Mouse (Mus musculus) CH12.LX (cell line): ENCODE results near the gene Aim2. TPM values are rescaled to one million over a fixed set of nuclear protein-coding genes. Genes with fewer than 3 reads are reported as not detected.

Experiments used
- DNase-seq: peaks from one replicate; pipeline ENCODE4 v3.0.0-alpha.2; 2013; ENCODE audit errors: extremely low read depth
- H3K27ac ChIP-seq: 2 replicates; pipeline ENCODE4 v1.5.1; 2012; ENCODE audit warnings: low read depth, mild to moderate bottlenecking, control low read depth, moderate library complexity; ENCODE audit not compliant: insufficient read depth
- H3K27me3 ChIP-seq: replicated peaks from 2 replicates; pipeline ENCODE3; 2012; ENCODE audit warnings: inconsistent platforms
- H3K36me3 ChIP-seq, 2 experiments: replicated peaks in 1 of 2; 2 replicates each; pipeline versions ENCODE3 to v1.6.1; 2012; ENCODE audit warnings: inconsistent platforms in 1 of 2, low read length in 1 of 2, mild to moderate bottlenecking in 1 of 2, mixed read lengths in 1 of 2, moderate library complexity in 1 of 2; ENCODE audit not compliant: control insufficient read depth in 1 of 2, insufficient read depth in 1 of 2
- H3K4me1 ChIP-seq, 2 experiments: 2 replicates each; pipeline ENCODE4 v1.6.1; 2012; ENCODE audit warnings: inconsistent platforms in 1 of 2, moderate library complexity in 1 of 2; ENCODE audit not compliant: insufficient read depth in 2 of 2, control insufficient read depth in 1 of 2
- H3K4me2 ChIP-seq: 2 replicates; pipeline ENCODE4 v1.6.1; 2012; ENCODE audit warnings: low read depth, mild to moderate bottlenecking, control low read depth; ENCODE audit not compliant: poor library complexity, insufficient read depth, severe bottlenecking
- H3K4me3 ChIP-seq, 3 experiments: fragments of 150-350 bp in 1 of 3; sonication (generic) in 1 of 3; replicated peaks in 1 of 3; 2 replicates each; pipeline versions ENCODE3 to v1.5.1; 2011 to 2012; ENCODE audit warnings: low read depth in 2 of 3, low read length in 2 of 3, mild to moderate bottlenecking in 2 of 3, moderate library complexity in 2 of 3, control low read depth in 1 of 3, improper control_type of control experiment in 1 of 3, inconsistent platforms in 1 of 3, mixed read lengths in 1 of 3; ENCODE audit not compliant: poor library complexity in 1 of 3
- H3K79me2 ChIP-seq: replicated peaks from 2 replicates; pipeline ENCODE4 v1.6.1; 2012; ENCODE audit warnings: mild to moderate bottlenecking, moderate library complexity; ENCODE audit not compliant: control insufficient read depth, poor library complexity, insufficient read depth, severe bottlenecking; ENCODE audit errors: extremely low read depth
- H3K9ac ChIP-seq: 2 replicates; pipeline ENCODE4 v1.6.1; 2012; ENCODE audit warnings: low read depth, mild to moderate bottlenecking, control low read depth, moderate library complexity; ENCODE audit not compliant: insufficient read depth
- H3K9me3 ChIP-seq: replicated peaks from 2 replicates; pipeline ENCODE3; 2012; ENCODE audit warnings: low read length, inconsistent platforms, mixed read lengths
- BHLHE40 ChIP-seq: IDR thresholded peaks from 2 replicates; pipeline ENCODE4 v1.6.1; 2011; ENCODE audit warnings: mild to moderate bottlenecking, low read depth, low read length, improper control_type of control experiment
- CHD2 ChIP-seq: IDR thresholded peaks from 2 replicates; pipeline ENCODE4 v1.6.1; 2011; ENCODE audit warnings: low read length, improper control_type of control experiment
- CTCF ChIP-seq, 2 experiments: IDR thresholded peaks in 1 of 2; conservative IDR thresholded peaks in 1 of 2; 2 replicates each; pipeline ENCODE4 v1.5.1; 2011 to 2012; ENCODE audit warnings: low read depth in 2 of 2, low read length in 2 of 2, improper control_type of control experiment in 1 of 2, inconsistent platforms in 1 of 2, mild to moderate bottlenecking in 1 of 2, moderate library complexity in 1 of 2
- ELF1 ChIP-seq: IDR thresholded peaks from 2 replicates; pipeline ENCODE4 v1.6.1; 2014; ENCODE audit warnings: low read depth, mild to moderate bottlenecking, inconsistent platforms, low read length, improper control_type of control experiment
- EP300 ChIP-seq: IDR thresholded peaks from 2 replicates; pipeline ENCODE4 v1.6.1; 2011; ENCODE audit warnings: low read length, improper control_type of control experiment
- ETS1 ChIP-seq: conservative IDR thresholded peaks from 2 replicates; pipeline ENCODE4 v1.6.1; 2012; ENCODE audit warnings: low read depth, mild to moderate bottlenecking, inconsistent platforms, low read length, improper control_type of control experiment, moderate library complexity
- GABPA ChIP-seq: IDR thresholded peaks from 2 replicates; pipeline ENCODE4 v1.6.1; 2012; ENCODE audit warnings: low read depth, low read length, improper control_type of control experiment, inconsistent platforms; ENCODE audit not compliant: insufficient replicate concordance
- JUN ChIP-seq: IDR thresholded peaks from 2 replicates; pipeline ENCODE4 v1.6.1; 2011; ENCODE audit warnings: low read depth, mild to moderate bottlenecking, low read length, improper control_type of control experiment, moderate library complexity; ENCODE audit not compliant: insufficient read depth
- MAFK ChIP-seq: IDR thresholded peaks from 2 replicates; pipeline ENCODE4 v1.6.1; 2011; ENCODE audit warnings: low read length, improper control_type of control experiment; ENCODE audit not compliant: insufficient replicate concordance
- MAZ ChIP-seq: IDR thresholded peaks from 2 replicates; pipeline ENCODE4 v1.6.1; 2012; ENCODE audit warnings: low read depth, mild to moderate bottlenecking, inconsistent platforms, low read length, improper control_type of control experiment, moderate library complexity
- MXI1 ChIP-seq: IDR thresholded peaks from 2 replicates; pipeline ENCODE4 v1.6.1; 2011; ENCODE audit warnings: mild to moderate bottlenecking, low read depth, low read length, improper control_type of control experiment
- MYC ChIP-seq: IDR thresholded peaks from 2 replicates; pipeline ENCODE4 v1.6.1; 2011; ENCODE audit warnings: low read depth, mild to moderate bottlenecking, improper control_type of control experiment, low read length
- NELFE ChIP-seq: IDR thresholded peaks from 2 replicates; pipeline ENCODE4 v1.6.1; 2011; ENCODE audit warnings: low read depth, low read length, improper control_type of control experiment
- NRF1 ChIP-seq: IDR thresholded peaks from 2 replicates; pipeline ENCODE4 v1.6.1; 2014; ENCODE audit warnings: low read depth, mild to moderate bottlenecking, inconsistent platforms, low read length, improper control_type of control experiment, moderate library complexity
- PAX5 ChIP-seq: IDR thresholded peaks from 2 replicates; pipeline ENCODE4 v1.6.1; 2012; ENCODE audit warnings: low read length, inconsistent platforms, mixed read lengths
- POLR2A ChIP-seq: IDR thresholded peaks from 2 replicates; pipeline ENCODE4 v1.6.1; 2011; ENCODE audit warnings: low read depth, mild to moderate bottlenecking, improper control_type of control experiment, low read length
- RAD21 ChIP-seq: IDR thresholded peaks from 2 replicates; pipeline ENCODE4 v1.6.1; 2011; ENCODE audit warnings: low read depth, mild to moderate bottlenecking, low read length, improper control_type of control experiment, moderate library complexity
- RCOR1 ChIP-seq: conservative IDR thresholded peaks from 2 replicates; pipeline ENCODE4 v1.6.1; 2012; ENCODE audit warnings: low read depth, mild to moderate bottlenecking, inconsistent platforms, low read length, improper control_type of control experiment
- SMC3 ChIP-seq: IDR thresholded peaks from 2 replicates; pipeline ENCODE4 v1.6.1; 2011; ENCODE audit warnings: low read depth, low read length, improper control_type of control experiment
- TBP ChIP-seq: conservative IDR thresholded peaks from 2 replicates; pipeline ENCODE4 v1.6.1; 2011; ENCODE audit warnings: low read depth, low read length, improper control_type of control experiment
- UBTF ChIP-seq: IDR thresholded peaks from 2 replicates; pipeline ENCODE4 v1.6.1; 2012; ENCODE audit warnings: low read depth, mild to moderate bottlenecking, inconsistent platforms, low read length, improper control_type of control experiment, moderate library complexity
- USF1 ChIP-seq: IDR thresholded peaks from 2 replicates; pipeline ENCODE4 v1.6.1; 2014; ENCODE audit warnings: low read depth, mild to moderate bottlenecking, inconsistent platforms, low read length, improper control_type of control experiment
- USF2 ChIP-seq: conservative IDR thresholded peaks from 2 replicates; pipeline ENCODE4 v1.6.1; 2011; ENCODE audit warnings: low read depth, low read length, improper control_type of control experiment
- ZC3H11A ChIP-seq: IDR thresholded peaks from 2 replicates; pipeline ENCODE4 v1.6.1; 2012; ENCODE audit warnings: low read depth, mild to moderate bottlenecking, inconsistent platforms, low read length, improper control_type of control experiment
- ZKSCAN1 ChIP-seq: IDR thresholded peaks from 2 replicates; pipeline ENCODE4 v1.6.1; 2012; ENCODE audit warnings: low read depth, inconsistent platforms, low read length, improper control_type of control experiment, borderline replicate concordance
- dilution Hi-C: fragments of 300-500 bp; cut with MboI; formaldehyde crosslinking; loops from 2 replicates; pipeline ENCODE4 v1.14.3; 2020; ENCODE audit warnings: low sequenced_read_pairs; ENCODE audit not compliant: extremely low pct_unique_long_range_greater_than_20kb, extremely low pct_ligation_motif_present
- in situ Hi-C: fragments of 300-500 bp; cut with MboI; formaldehyde crosslinking; loops from 3 replicates; pipeline ENCODE4 v1.14.3; 2019; ENCODE audit warnings: low sequenced_read_pairs, low pct_ligation_motif_present, low pct_unique_long_range_greater_than_20kb, mixed read lengths
- polyA plus RNA-seq: library from polyadenylated mRNA; unstranded; fragments of >175 nt; gene quantifications from 2 replicates; pipeline ENCODE4 v1.2.1, GENCODE M21; 2012; ENCODE audit warnings: low read depth; ENCODE audit not compliant: insufficient read length
- total RNA-seq, 2 experiments: library from RNA; depleted of rRNA; stranded (reverse); fragments of 300-350 nt in 1 of 2; fragments of >200 nt in 1 of 2; gene quantifications; 2 replicates each; pipeline ENCODE4 v1.2.3; 2012 to 2014

Gene Aim2
- total and polyA plus RNA-seq, 3 experiments = 59.7 to 117 (median 87.0) TPM

GRCm38 (mm10) chr1:173328446-173328845 lies 22.2 kb upstream of the Aim2 start:
- dilution Hi-C loops (no loop called here), in situ Hi-C loops (no loop called here)
- no peak for DNase-seq
- Histone ChIP-seq H3K4me1 (no peaks in the 10 kb centered on the region), H3K9me3 (no peaks in the 10 kb centered on the region), H3K4me2 (no peak overlapping the region), H3K27ac (no peak overlapping the region), H3K4me3 (no peak overlapping the region), H3K36me3 (no peaks in the 10 kb centered on the region), H3K79me2 (no peaks in the 10 kb centered on the region), H3K27me3 (no peaks in the 10 kb centered on the region), H3K9ac (no peak overlapping the region)
- TF ChIP-seq USF1 (no peak), POLR2A (no peak), UBTF (no peak), EP300 (no peak), NELFE (no peak), NRF1 (no peak), BHLHE40 (no peak), RCOR1 (no peak), MAFK (no peak), CHD2 (no peak), PAX5 (no peak), ZKSCAN1 (no peak), MAZ (no peak), ZC3H11A (no peak), CTCF (conservative IDR thresholded peaks at IDR 0.05 in 1 of 2, IDR thresholded peaks at IDR 0.05 in 1 of 2; ENCODE audit: low read depth in 2 of 2, low read length in 2 of 2) (no peak)

- no peak overlapping the region for H3K4me2 ChIP-seq
- no peaks in the 10 kb centered on the region for H3K36me3 ChIP-seq
These were observed 21.5 kb upstream of the Aim2 start for GRCm38 (mm10) chr1:173329185-173329584.

More at GRCm38 (mm10) chr1:173329185-173329584, 21.5 kb upstream of the Aim2 start:
- H3K79me2 ChIP-seq = no peaks in the 10 kb centered on the region
- no peak overlapping the region for H3K27ac ChIP-seq
- dilution Hi-C loops (no loop called here), in situ Hi-C loops (no loop called here)
- no peak for TF ChIP-seq ELF1
- no peak for TF ChIP-seq UBTF
- no peak for TF ChIP-seq MAZ
- no peak for TF ChIP-seq NELFE
- no peak for TF ChIP-seq EP300
- no peak for TF ChIP-seq RAD21
- TF ChIP-seq MYC = no peak
- TF ChIP-seq PAX5 = no peak
- no peak for TF ChIP-seq GABPA
- no peak for TF ChIP-seq TBP
- TF ChIP-seq SMC3 = no peak
- no peak for TF ChIP-seq JUN
- TF ChIP-seq ETS1 = no peak
- TF ChIP-seq USF2 = no peak
- TF ChIP-seq ZKSCAN1 = no peak
- no peak for TF ChIP-seq POLR2A
- TF ChIP-seq MXI1 = no peak
- H3K4me3 ChIP-seq = no peak overlapping the region
- H3K27me3 ChIP-seq = no peaks in the 10 kb centered on the region
- no peaks in the 10 kb centered on the region for H3K4me1 ChIP-seq
- no peak overlapping the region for H3K9ac ChIP-seq
- H3K9me3 ChIP-seq = no peaks in the 10 kb centered on the region
- no peak for DNase-seq
